Mouse (Mus musculus): ENCODE data around the gene Ralb.

The Ralb gene

DNA sequence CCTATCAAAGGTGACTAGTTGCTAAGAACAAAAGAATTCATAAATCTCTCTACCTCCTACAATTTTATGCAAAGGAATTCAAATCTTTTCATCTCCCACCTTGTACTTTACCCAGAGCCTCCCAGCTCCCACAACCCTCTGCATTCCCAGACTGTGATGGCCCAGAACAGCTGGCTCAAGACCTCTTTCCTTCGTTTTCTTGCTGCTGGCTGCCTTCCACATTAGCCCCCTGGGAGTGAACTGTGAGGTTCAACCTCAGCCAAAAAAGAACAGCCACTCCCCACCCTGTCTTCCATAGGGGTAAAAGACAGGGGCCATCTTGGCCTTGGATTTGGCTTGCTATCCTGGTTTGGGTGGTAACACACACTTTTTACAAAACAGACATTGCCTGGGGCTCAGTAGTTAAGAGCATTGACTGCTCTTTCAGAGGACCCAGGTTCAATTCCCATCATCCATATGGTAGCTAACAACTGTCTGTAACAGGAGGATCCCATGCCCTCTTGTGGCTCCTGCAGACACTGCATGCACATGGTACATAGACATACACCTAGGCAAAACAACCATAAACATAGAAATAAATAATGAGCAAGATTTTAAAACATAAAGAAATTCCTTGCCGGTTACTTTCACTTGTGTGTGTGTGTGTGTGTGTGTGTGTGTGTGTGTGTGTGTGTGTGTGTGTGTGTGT, 10.4 kb downstream of the Ralb start:
- no peak for DNase-seq (ENCODE audit: low spot score in 2 of 2)

- DNase-seq (ENCODE audit: low spot score in 2 of 2) = no peak
Observed at GRCm38 (mm10) chr1:119492505-119492904, 12.1 kb downstream of the Ralb start.

- DNase-seq (ENCODE audit: low spot score in 2 of 2) = peak; percentile 61 to 67
Observed at GRCm38 (mm10) chr1:119492097-119492496, 12.5 kb downstream of the Ralb start.

DNA sequence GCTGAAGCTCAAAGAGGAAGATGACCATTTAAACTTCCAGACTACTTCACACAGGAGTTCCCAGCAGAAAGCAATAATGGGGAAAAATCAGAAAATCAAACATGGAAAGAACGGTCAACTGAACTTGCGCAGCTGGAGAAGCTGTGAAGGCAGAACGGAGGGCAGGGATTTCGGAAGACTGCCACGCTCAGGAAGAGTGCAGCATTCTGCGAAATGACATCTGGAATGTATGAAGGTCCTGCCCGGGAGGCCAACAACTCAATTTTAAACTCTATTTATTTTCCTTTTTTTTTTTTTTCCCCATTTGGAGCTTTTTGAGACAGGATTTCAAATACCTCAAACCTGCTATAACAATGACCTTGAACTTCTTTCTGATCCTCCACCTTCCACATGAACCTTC, 13.8 kb downstream of the Ralb start:
- no peak for DNase-seq (ENCODE audit: low spot score in 2 of 2)

GRCm38 (mm10) chr1:119487917-119488590, 16.5 kb downstream of the Ralb start:
- DNase-seq (ENCODE audit: low spot score in 2 of 2) = no peak

GRCm38 (mm10) chr1:119485825-119486224, 18.8 kb downstream of the Ralb start:
- DNase-seq (ENCODE audit: low spot score in 2 of 2) = no peak

DNA sequence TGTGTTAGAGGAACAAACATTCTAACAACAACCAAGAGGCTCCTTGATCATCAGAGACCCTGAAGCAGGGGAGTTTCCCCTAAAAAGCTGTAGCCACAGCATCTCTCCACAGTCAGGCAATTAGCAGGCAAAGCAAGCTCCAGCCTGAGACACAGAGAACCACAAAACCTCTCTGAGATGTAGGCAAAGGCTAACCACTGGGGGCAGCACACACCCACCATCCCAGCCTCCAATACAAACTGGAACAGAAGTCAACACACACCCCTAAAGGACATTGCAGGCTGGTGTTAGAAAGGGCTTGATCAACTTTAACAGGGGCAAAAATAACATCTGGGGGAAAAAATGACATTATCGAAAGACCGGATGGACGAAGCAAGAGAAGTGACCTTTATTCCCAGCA, 20.1 kb downstream of the Ralb start:
- peak in 1 of 2 experiments; percentile 43 for DNase-seq (ENCODE audit: low spot score in 2 of 2)

- no peak for DNase-seq (ENCODE audit: low spot score in 2 of 2)
Observed at GRCm38 (mm10) chr1:119482891-119483290, 21.7 kb downstream of the Ralb start.

GRCm38 (mm10) chr1:119481205-119481932, 23.2 kb downstream of the Ralb start:
- DNase-seq (ENCODE audit: low spot score in 2 of 2) = no peak

- no peak for DNase-seq (ENCODE audit: low spot score in 2 of 2)
Observed at GRCm38 (mm10) chr1:119480678-119481077, 23.9 kb downstream of the Ralb start.

DNA sequence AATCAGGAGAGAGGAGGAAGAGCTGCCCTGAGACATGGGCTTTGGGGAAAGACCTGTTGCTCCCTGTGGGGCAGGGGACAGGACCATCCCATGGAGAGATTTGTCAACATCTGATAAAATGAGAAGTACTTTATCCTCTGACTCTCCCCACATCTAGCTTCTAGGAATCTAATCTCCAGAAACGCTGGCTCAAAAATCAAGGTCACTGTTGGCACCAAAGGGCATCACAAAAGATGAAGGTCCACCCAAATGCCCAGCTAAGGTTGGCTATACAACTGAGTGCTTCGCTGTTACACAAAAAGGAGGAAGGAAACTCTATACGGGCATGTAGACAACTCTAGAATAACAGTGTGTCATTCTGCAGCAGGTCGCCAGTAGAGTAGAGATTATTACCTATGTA, 25.0 kb downstream of the Ralb start:
- DNase-seq (ENCODE audit: low spot score in 2 of 2) = no peak

DNA sequence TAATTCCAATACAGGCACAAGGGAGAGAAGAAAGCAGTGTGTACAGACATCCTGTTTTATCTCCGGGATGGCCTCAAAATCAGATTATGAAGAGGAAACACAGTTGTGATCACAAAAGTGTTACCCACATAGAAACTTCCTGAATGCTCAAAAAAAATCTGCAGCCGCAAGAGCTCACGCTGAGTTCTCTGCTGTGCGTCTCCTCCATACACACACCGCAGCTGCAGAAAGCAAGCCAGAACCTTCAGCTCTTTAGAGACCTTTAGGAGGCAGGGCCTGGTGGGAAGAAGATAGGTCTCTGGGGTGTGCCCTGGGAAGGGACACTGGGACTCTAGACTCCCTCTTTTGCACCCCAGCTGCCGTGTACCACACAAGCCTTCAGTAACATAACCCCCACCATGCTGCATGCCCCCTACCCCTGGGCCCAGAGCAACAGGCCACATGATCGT, 27.7 kb downstream of the Ralb start:
- DNase-seq (ENCODE audit: low spot score in 2 of 2) = no peak

- DNase-seq (ENCODE audit: low spot score in 2 of 2) = no peak
Observed at GRCm38 (mm10) chr1:119474671-119475070, 29.9 kb downstream of the Ralb start.

DNA sequence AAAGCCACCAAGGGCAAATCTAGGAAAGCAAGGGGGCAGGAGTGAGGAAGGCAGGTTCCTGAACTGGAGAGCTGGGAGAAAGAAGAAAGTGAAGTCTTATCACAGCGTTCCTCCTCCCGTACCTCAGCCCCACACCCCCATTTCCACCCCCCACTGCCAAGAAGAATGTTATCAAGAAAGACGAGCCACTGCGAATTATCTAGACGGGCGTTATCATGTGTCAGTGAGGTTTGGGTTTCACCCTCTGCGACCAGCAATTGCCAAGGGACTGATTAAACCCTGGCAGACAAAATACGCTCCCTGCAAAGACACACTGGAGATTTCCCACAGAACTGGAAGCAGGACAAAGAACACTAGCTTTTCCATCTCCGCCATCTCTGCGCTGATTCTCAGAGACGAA, 31.9 kb downstream of the Ralb start:
- no peak for DNase-seq (ENCODE audit: low spot score in 2 of 2)

DNA sequence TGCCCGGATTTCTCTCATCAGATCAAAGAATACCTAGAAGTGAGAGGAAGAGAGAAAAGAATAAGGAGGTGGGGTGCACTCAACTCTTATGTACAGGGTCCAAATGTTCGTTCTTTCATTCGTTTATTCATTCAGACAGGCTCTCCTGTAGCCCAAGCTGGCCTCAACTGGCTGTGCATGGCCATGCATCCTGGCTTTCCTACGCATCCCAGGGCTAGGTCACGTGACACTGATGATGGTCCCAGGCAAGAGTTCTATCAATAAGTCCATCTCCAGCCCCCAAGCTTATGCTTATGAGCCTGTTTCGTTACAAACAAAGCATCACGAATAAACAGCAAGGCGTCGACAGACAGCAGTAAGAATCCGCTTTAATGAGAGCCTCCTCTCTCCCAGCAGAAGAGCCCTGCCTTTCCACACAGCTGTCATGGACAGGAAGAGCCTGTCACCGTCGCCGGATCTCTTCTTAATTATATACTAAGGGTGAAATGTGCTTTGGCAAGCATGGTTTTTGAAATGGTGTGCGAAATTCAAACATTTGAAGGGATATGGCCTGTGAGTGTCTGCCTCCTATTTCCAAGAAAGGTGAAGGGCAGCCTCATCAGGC, 32.7 kb downstream of the Ralb start:
- DNase-seq (ENCODE audit: low spot score in 2 of 2) = no peak

GRCm38 (mm10) chr1:119463386-119463785, 41.2 kb downstream of the Ralb start:
- DNase-seq (ENCODE audit: low spot score in 2 of 2) = peak in 1 of 2 experiments; percentile 64

DNA sequence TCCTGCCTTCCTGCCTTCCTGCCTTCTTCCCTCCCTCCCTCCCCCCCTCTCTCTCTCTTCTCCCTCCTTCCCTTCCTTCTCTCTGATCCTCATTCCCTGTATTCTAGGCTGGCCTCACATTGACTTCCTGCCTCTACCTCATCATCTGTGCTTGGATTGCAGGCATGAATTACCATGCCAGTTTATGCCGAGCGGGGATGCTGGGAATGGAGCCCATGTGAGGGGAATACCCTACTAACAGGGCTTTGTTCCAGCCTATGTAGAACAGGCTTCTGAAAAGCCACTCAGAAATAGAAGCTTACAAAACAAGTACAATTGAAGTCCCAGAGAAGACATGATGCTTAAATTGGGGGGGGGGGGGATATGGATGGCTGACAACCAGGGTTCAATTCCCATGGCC, 44.5 kb downstream of the Ralb start:
- peak; percentile 47 to 53 for DNase-seq (ENCODE audit: low spot score in 2 of 2)

GRCm38 (mm10) chr1:119457993-119458605, 46.5 kb downstream of the Ralb start:
- DNase-seq (ENCODE audit: low spot score in 2 of 2) = peak; percentile 82 to 87

DNA sequence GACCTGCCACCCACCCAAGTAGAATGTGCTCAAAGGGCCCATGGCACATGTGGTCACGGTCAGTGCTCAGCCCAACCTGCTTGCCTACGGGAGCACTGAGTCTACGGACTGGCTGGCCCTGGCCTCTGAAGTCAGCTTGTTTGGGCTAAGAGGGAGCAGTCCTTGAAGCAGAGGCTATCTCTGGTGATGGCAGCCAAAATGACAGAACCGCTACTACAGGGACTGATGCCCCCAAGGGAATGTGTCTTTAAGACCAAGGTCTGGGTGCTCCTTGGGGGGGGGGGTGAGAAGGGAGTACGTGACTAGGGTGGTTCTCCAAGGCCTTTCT, 47.1 kb downstream of the Ralb start:
- DNase-seq (ENCODE audit: low spot score in 2 of 2) = no peak

DNA sequence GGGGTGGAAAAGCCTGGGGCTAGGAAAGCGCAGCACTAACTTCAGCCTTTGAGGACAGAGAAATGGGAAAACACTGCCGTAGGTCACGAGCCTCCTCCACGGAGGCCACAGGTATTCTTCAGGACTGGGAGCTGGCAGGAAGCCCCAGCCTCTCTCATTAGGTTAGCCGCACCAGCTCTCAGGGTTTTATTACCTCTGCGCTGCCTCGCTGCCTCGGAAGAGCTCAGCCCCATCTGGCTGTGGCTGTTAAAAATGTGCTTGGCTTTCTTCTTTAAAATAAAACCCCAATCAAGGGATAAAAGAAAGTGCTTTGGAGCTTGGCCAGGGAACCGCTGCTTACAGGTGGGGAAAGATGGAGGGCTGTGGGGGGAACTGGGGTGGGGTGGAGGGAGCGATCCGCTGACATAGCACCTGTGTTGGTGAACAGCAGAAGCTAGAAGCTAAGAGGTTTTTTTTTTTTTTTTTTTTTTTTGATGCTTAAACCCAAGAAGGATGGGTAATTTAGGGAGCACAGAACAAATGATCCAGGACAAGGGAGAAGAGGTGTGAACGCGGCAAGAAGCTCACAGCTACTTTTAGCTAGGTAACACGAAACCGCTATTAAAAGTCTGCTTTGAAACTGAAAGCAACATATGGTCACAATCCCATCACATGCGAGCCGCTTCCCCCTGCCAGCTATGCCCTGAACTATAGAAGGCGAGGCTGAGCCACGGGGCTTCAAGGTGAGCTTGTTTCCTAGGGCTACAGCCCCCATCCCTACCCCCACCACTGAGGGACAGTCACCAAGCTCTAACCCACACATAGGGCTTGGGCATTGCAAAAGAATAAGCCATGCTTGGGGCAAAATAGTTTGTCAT, 47.7 kb downstream of the Ralb start:
- DNase-seq (ENCODE audit: low spot score in 2 of 2) = no peak

DNA sequence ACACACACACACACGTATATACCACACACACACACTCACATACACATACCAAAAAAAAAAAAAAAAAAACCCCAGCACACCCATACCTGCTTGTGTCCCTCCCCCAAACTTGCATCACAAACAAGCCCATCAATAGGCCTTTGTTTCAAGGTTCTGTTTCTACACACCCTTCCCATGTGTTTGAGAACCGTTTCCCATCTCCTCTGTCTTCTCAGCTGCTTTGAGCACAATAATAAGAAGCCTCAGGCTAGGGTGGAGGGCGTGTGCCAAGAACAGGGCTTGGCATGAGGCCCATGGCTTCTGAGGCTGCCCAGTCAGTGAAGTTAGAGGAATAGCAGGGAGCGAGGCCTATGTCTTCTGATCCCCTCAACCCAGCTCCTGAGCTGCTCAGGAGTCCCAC, 50.9 kb downstream of the Ralb start:
- DNase-seq (ENCODE audit: low spot score in 2 of 2) = peak; percentile 68 to 72
